In genomic region chr4:46649161-46649560, GRCm38 (mm10) we compare ENCODE assay signal across 8 mouse cellular contexts. TPM values are rescaled to one million over a fixed set of nuclear protein-coding genes. Genes with fewer than 3 reads are reported as not detected.
A peak's percentile ranks its signal among the peaks of the same experiment; 100 is the strongest.
DNase-seq lines count a peak whose midpoint lies in the region; ATAC-seq and TF ChIP-seq lines count a peak whose summit lies in the region.

No protein-coding gene starts in this region.

- no peak for TF ChIP-seq CTCF in forebrain, postnatal 0 days (IDR thresholded peaks at IDR 0.05; ENCODE audit: low read depth)

- peaks cover 12% of the 10 kb centered on the region for H3K4me1 ChIP-seq in heart, embryonic 15.5 days (replicated peaks)
- no peaks in the 10 kb centered on the region for H3K4me1 ChIP-seq in ES-E14 (ENCODE audit: control insufficient read depth in 2 of 2, insufficient read depth in 2 of 2, low read length in 2 of 2, poor library complexity in 1 of 2)
- H3K4me1 ChIP-seq in forebrain, postnatal 0 days (ENCODE audit: insufficient read depth) = no peaks in the 10 kb centered on the region
- H3K4me1 ChIP-seq in midbrain, embryonic 10.5 days = peaks cover 14% of the 10 kb centered on the region

- H3K4me2 ChIP-seq in heart, embryonic 15.5 days = peak overlapping the region; percentile 93
- peak overlapping the region; percentile 93 for H3K4me2 ChIP-seq in forebrain, postnatal 0 days (ENCODE audit: low read depth)

- in situ Hi-C loops in ES-E14 (cut with MboI; ENCODE audit: low sequenced_read_pairs in 2 of 2, unreplicated experiment in 2 of 2) = no loop called here

- intact Hi-C loops in heart, postnatal 14 days (cut with DNase I) = no loop called here

- 52% methylated on average over 4 of the region's 4 CpGs for WGBS in heart, embryonic 15.5 days
- WGBS in forebrain, postnatal 0 days = 73% methylated on average over 4 of the region's 4 CpGs
- 65% methylated on average over 4 of the region's 4 CpGs for WGBS in midbrain, embryonic 10.5 days

- DNase-seq in heart, postnatal 14 days = no peak
- DNase-seq in ES-E14 (ENCODE audit: low read depth, low spot score) = no peak
- no peak for DNase-seq in forebrain, postnatal 0 days
- DNase-seq in midbrain, embryonic 10.5 days (ENCODE audit: low spot score) = no peak
- DNase-seq in thymus, postnatal 4 days = no peak
- no peak for DNase-seq in left cerebral cortex, adult 11 months (ENCODE audit: low spot score)
- DNase-seq in layer of hippocampus, adult 11-12 months (ENCODE audit: low spot score) = no peak

- no peaks in the 10 kb centered on the region for H3K9me3 ChIP-seq in heart, embryonic 15.5 days (replicated peaks)
- no peaks in the 10 kb centered on the region for H3K9me3 ChIP-seq in ES-E14 (ENCODE audit: control insufficient read depth, insufficient read depth, low read depth, low read length)
- H3K9me3 ChIP-seq in forebrain, postnatal 0 days (ENCODE audit: low read length) = no peaks in the 10 kb centered on the region
- H3K9me3 ChIP-seq in midbrain, embryonic 10.5 days (replicated peaks) = no peaks in the 10 kb centered on the region

- peaks cover 42% of the 10 kb centered on the region for H3K27me3 ChIP-seq in heart, embryonic 15.5 days
- H3K27me3 ChIP-seq in forebrain, postnatal 0 days (ENCODE audit: insufficient read depth, low read length) = peaks cover 28% of the 10 kb centered on the region
- peaks cover 49% of the 10 kb centered on the region for H3K27me3 ChIP-seq in midbrain, embryonic 10.5 days (ENCODE audit: low read depth, poor library complexity, severe bottlenecking)

- ATAC-seq in heart, embryonic 15.5 days (replicated peaks; ENCODE audit: insufficient number of reproducible peaks, insufficient read depth, low FRiP score, low read depth) = no peak
- no peak for ATAC-seq in forebrain, postnatal 0 days

- no peak overlapping the region for H3K9ac ChIP-seq in heart, embryonic 15.5 days
- H3K9ac ChIP-seq in ES-E14 (ENCODE audit: insufficient read depth, low read depth, low read length, poor library complexity, severe bottlenecking) = peak overlapping the region; percentile 76
- no peak overlapping the region for H3K9ac ChIP-seq in forebrain, postnatal 0 days

- H3K27ac ChIP-seq in heart, embryonic 15.5 days = no peak overlapping the region
- H3K27ac ChIP-seq in ES-E14 (ENCODE audit: insufficient read depth, low read depth, low read length, poor library complexity, severe bottlenecking) = no peak overlapping the region
- no peak overlapping the region for H3K27ac ChIP-seq in forebrain, postnatal 0 days (ENCODE audit: low read depth, low read length)
- H3K27ac ChIP-seq in midbrain, embryonic 10.5 days (replicated peaks) = no peak overlapping the region

- H3K36me3 ChIP-seq in heart, embryonic 15.5 days = no peaks in the 10 kb centered on the region
- H3K36me3 ChIP-seq in ES-E14 (ENCODE audit: control insufficient read depth, insufficient read depth, low read length, poor library complexity, severe bottlenecking) = peaks cover 3% of the 10 kb centered on the region; the same call in 1 of the 2 replicates
- H3K36me3 ChIP-seq in forebrain, postnatal 0 days (ENCODE audit: insufficient read depth) = no peaks in the 10 kb centered on the region
- no peaks in the 10 kb centered on the region for H3K36me3 ChIP-seq in midbrain, embryonic 10.5 days

- H3K4me3 ChIP-seq in heart, embryonic 15.5 days = peak overlapping the region; percentile 81
- peak overlapping the region; percentile 80 to 87 for H3K4me3 ChIP-seq in ES-E14 (ENCODE audit: insufficient read depth in 1 of 2, low read depth in 1 of 2, low read length in 2 of 2, poor library complexity in 1 of 2, severe bottlenecking in 1 of 2)
- peak overlapping the region; percentile 58; the same call in 1 of the 2 replicates for H3K4me3 ChIP-seq in forebrain, postnatal 0 days (ENCODE audit: low read depth, low read length)
- H3K4me3 ChIP-seq in midbrain, embryonic 10.5 days = peak overlapping the region; percentile 74

TF ChIP-seq in ES-E14, 5 proteins besides CTCF, POLR2A, EP300 and RAD21:
- TF ChIP-seq ZC3H11A (IDR thresholded peaks at IDR 0.05; ENCODE audit: borderline replicate concordance, low read depth, low read length) = no peak
- no peak for TF ChIP-seq CHD2 (IDR thresholded peaks at IDR 0.05; ENCODE audit: low read depth, low read length)
- no peak for TF ChIP-seq HCFC1 (IDR thresholded peaks at IDR 0.05; ENCODE audit: borderline replicate concordance, insufficient read depth, low read length)
- TF ChIP-seq MAFK (IDR thresholded peaks at IDR 0.05; ENCODE audit: insufficient read depth, low read depth, low read length) = no peak
- TF ChIP-seq ZNF384 (IDR thresholded peaks at IDR 0.05; ENCODE audit: low read depth, low read length) = no peak
TF ChIP-seq in ES-E14: peak in this region for 0.

RNA-seq across cellular contexts. Expression of gene Tbc1d2, which starts 0.8 kb away (rescaled TPM):
- polyA plus RNA-seq in heart, embryonic 15.5 days (2015; fragmentation: Nextera tagmentation; extraction: Ambion mirVana) = 0.55 and 1.1 TPM in 2 replicates
- 1 to 10 TPM; 1.4 to 1.6 TPM for total RNA-seq in heart, postnatal 14 days (2021)
- 6.6 and 7.0 TPM in 2 replicates for total RNA-seq in ES-E14 (2012; rRNA removed)
- total RNA-seq in forebrain, postnatal 0 days (2014; rRNA removed) = 0.77 and 1.5 TPM in 2 replicates
- polyA plus RNA-seq in forebrain, postnatal 0 days (2015; fragmentation: Nextera tagmentation; extraction: Ambion mirVana) = 0.47 and 0.67 TPM in 2 replicates
- 0.65 and 0.76 TPM in 2 replicates for polyA plus RNA-seq in midbrain, embryonic 10.5 days (2016; fragmentation: Nextera tagmentation; extraction: Ambion mirVana)

RNA-seq across cellular contexts. Expression of gene Coro2a, which starts 47.2 kb away (rescaled TPM):
- polyA plus RNA-seq in heart, embryonic 15.5 days (2015; fragmentation: Nextera tagmentation; extraction: Ambion mirVana) = 0.87 and 6.5 TPM in 2 replicates
- 1 to 10 TPM in 1 of 2 experiments, under 1 TPM in 1; 0.54 to 1.2 TPM for total RNA-seq in heart, postnatal 14 days (2021)
- 1.6 and 2.5 TPM in 2 replicates for total RNA-seq in ES-E14 (2012; rRNA removed)
- 17.8 and 20.6 TPM in 2 replicates for total RNA-seq in forebrain, postnatal 0 days (2014; rRNA removed)
- polyA plus RNA-seq in forebrain, postnatal 0 days (2015; fragmentation: Nextera tagmentation; extraction: Ambion mirVana) = 4.1 and 7.5 TPM in 2 replicates
- polyA plus RNA-seq in midbrain, embryonic 10.5 days (2016; fragmentation: Nextera tagmentation; extraction: Ambion mirVana) = 2.8 TPM in 2 replicates
